Mouse (Mus musculus): ENCODE results near the gene Celsr1. TPM values are rescaled to one million over a fixed set of nuclear protein-coding genes. Genes with fewer than 3 reads are reported as not detected.
A peak's percentile ranks its signal among the peaks of the same experiment; 100 is the strongest.

Gene Celsr1
- polyA plus RNA-seq, 1 experiment from 2014 or later: 0.86 TPM

DNA sequence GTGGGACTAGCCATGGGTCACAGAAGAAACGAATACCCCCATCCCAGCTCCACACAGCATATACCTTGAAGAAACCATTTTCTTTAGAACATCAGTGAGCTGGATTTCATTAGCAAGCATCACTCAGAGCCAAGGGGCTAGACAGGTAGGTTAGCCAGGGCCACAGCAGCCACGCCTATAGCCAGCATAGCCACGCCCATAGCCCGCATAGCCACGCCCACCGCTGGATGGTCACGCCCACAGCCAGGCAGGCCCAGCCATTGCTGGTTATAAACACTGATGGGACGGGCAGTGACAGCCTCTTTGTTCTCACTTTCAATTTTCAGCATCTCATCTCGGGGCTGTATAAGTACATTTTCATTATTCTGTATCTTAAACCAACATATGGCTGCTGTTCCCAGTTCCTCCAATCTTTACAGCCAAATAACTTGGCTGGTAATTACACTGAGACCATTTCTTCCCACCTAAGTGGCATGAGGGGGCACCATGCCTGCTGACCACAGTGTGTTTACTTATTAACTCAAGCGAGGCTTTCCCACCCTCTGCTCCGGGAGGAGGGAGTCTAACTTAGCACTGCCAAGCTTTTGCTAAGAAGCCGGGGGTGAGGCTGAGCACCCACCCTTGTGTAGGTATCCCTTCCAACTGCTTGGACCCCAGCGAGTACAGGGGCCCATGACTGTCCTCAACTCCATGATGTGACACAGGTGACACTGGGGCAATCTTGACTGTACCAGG, 37.4 kb downstream of the Celsr1 start:
- no peak overlapping the region for H3K27ac ChIP-seq
- H3K27me3 ChIP-seq (ENCODE audit: low read depth, poor library complexity, severe bottlenecking): peaks cover 4% of the 10 kb centered on the region; the same call in 1 of the 2 replicates
- no peaks in the 10 kb centered on the region for H3K9me3 ChIP-seq (replicated peaks)
- peaks cover 39% of the 10 kb centered on the region for H3K4me1 ChIP-seq
- 40% methylated on average over 13 of the region's 13 CpGs for WGBS
- H3K4me3 ChIP-seq: no peak overlapping the region
- no peaks in the 10 kb centered on the region for H3K36me3 ChIP-seq
- no peak for DNase-seq (ENCODE audit: low spot score)

DNA sequence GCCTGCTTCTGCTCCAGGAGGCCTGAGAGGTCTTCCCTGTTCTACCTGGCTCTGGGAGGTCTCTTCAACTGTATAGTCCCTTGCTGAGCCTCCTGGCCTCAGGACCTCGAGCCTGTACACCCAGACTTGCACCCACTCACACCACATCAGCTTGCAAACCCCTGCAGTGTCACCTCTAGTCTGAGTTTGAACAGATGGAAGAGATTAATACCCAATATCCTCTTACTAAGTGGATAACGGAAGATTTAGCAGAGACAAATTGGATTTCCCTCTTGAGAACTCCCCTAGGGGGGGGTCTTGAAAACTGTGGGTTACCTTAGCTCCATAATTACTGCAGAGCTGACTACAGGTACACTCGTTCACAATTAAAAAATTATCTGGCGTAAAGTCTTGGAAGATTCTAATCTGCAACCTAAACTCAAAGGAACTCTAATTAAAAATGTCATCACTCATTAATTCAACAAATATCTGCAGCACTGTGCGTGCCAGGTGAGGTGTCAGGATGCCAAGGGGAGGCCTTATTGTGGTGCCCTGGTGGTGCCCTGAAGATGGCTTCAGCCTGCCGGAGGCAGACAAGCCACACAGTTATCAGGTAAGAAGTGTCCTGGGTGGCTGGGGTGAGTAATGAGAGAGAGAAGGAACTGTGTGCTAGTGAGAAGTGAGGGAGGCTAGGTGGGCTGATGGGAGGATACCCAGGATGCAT, 38.5 kb downstream of the Celsr1 start:
- 71% methylated on average over 6 of the region's 6 CpGs for WGBS
- Histone ChIP-seq H3K4me3 (no peak overlapping the region), H3K4me1 (peaks cover 41% of the 10 kb centered on the region), H3K36me3 (no peaks in the 10 kb centered on the region), H3K27me3 (ENCODE audit: low read depth, poor library complexity, severe bottlenecking) (peaks cover 4% of the 10 kb centered on the region; the same call in 1 of the 2 replicates), H3K9me3 (replicated peaks) (no peaks in the 10 kb centered on the region), H3K27ac (0 out of 2 replicates have a peak overlapping the region, but pooled peaks have one; percentile 42)
- no peak for DNase-seq (ENCODE audit: low spot score)

DNA sequence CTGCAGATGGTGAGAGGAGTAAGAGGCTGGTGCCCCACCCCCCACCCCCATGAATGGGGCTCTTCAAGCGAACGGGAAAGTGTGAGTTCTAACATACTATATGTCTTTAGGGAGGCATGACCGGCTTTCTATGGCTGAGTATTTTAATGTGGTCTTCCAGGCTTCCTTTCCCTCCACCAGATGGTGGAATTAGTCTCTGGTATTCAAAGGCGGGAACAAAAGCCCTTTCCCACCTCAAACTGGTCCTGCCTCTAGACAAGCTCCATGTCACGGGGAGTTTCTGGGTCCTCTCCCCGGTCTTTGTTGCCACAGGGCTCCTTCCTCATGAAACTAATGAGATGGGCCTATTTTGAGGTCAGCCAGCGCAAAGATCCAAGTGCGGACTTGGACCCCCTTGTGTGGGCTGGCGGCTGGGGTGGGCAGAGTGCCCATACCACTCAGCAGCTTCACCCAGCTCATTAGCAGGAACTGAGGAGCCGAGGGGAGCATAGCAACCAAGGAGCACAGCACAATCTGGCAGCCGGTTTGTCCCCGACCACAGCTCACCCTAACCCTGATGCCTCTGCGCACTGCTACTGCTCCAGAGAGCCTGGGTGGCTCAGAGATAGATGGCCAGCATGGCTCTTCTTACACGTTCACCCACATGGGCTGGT, 39.5 kb downstream of the Celsr1 start:
- no peak for DNase-seq (ENCODE audit: low spot score)
- Histone ChIP-seq H3K4me1 (peaks cover 40% of the 10 kb centered on the region), H3K4me3 (no peak overlapping the region), H3K9me3 (replicated peaks) (no peaks in the 10 kb centered on the region), H3K36me3 (no peaks in the 10 kb centered on the region), H3K27me3 (ENCODE audit: low read depth, poor library complexity, severe bottlenecking) (peaks cover 4% of the 10 kb centered on the region; the same call in 1 of the 2 replicates), H3K27ac (peak overlapping the region; percentile 66; the same call in 1 of the 2 replicates)
- WGBS: 52% methylated on average over 14 of the region's 14 CpGs

DNA sequence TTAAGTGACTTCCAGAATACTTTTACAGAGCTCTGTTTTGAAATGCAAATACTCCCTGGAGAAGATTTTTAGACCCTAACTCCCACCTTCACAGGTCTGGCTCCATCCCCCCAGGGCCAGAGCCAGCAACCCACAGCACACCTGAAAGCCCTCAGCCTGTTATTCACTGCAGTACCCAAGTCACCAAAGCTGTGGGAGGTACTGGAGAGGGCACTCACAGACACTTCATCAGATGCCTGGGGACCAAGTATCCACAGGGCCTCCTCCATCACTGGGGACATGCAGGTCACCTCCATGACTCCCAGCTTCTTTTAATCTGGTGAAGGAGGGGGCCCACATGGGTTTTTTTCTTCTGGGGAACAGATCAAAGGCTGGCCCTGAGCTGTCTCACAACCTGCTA, 40.2 kb downstream of the Celsr1 start:
- no peak for DNase-seq (ENCODE audit: low spot score)
- Histone ChIP-seq H3K27me3 (ENCODE audit: low read depth, poor library complexity, severe bottlenecking) (peaks cover 4% of the 10 kb centered on the region; the same call in 1 of the 2 replicates), H3K4me1 (peaks cover 38% of the 10 kb centered on the region), H3K4me3 (no peak overlapping the region), H3K9me3 (replicated peaks) (no peaks in the 10 kb centered on the region), H3K36me3 (no peaks in the 10 kb centered on the region), H3K27ac (peak overlapping the region; percentile 38; the same call in 1 of the 2 replicates)

DNA sequence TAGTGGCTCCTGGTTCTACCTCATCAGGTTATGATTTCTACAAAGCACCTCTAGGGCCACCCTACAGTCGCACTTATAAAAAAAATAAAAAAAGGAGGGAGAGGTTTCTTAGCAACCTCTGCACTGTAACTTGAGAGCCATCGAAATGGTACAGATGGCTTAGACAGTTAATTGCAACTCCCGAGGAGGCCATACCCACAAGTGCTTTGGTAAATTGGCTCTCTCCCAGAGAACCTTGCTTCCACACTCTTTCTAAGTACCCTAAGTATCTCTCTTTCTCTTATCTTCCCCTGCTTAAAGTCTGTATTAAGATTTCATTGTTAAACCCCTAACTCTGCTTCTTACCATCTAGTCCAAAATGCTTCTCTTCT, 41.5 kb downstream of the Celsr1 start:
- H3K9me3 ChIP-seq (replicated peaks): no peaks in the 10 kb centered on the region
- no peak overlapping the region for H3K4me3 ChIP-seq
- peak overlapping the region; percentile 56 for H3K27ac ChIP-seq
- H3K27me3 ChIP-seq (ENCODE audit: low read depth, poor library complexity, severe bottlenecking): peaks cover 4% of the 10 kb centered on the region; the same call in 1 of the 2 replicates
- 24% methylated on average over 3 of the region's 3 CpGs for WGBS
- peaks cover 33% of the 10 kb centered on the region for H3K4me1 ChIP-seq
- no peaks in the 10 kb centered on the region for H3K36me3 ChIP-seq
- no peak for DNase-seq (ENCODE audit: low spot score)

DNA sequence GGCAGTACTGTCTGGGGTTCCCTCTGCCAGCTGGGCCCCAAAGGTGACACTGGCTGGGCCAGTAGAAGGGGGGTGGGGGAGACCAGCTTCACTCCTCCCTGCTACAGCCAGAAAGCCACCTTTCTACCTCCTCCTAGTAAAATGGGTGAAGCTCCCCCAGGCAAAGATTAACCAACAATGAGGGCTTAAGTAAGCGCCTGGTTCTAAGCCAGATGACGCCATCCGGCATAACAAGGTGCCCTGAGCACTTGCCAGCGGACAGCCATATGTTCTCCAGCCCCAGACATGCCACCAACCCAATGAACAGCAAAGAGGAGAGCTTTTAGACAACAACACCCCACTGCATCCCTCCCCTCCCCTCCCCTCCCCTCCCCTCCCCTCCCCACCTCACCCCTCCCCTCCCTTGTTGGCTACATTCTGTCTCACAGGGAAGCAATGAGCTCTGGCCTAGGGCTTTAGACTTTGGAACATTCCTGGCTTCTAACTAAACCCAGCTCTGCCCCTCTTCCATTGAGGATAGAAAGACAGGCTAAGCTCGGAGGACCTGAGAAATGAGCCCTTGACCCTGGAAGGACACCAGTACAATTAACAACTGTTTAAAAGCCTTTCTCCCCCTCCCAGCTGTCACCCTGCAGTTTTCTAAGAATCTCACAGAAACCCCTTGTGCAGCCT, 42.0 kb downstream of the Celsr1 start:
- no peak for DNase-seq (ENCODE audit: low spot score)
- 61% methylated on average over 5 of the region's 5 CpGs for WGBS
- Histone ChIP-seq H3K9me3 (replicated peaks) (no peaks in the 10 kb centered on the region), H3K36me3 (no peaks in the 10 kb centered on the region), H3K27me3 (ENCODE audit: low read depth, poor library complexity, severe bottlenecking) (peaks cover 4% of the 10 kb centered on the region; the same call in 1 of the 2 replicates), H3K4me3 (no peak overlapping the region), H3K4me1 (peaks cover 33% of the 10 kb centered on the region), H3K27ac (peak overlapping the region; percentile 56)

DNA sequence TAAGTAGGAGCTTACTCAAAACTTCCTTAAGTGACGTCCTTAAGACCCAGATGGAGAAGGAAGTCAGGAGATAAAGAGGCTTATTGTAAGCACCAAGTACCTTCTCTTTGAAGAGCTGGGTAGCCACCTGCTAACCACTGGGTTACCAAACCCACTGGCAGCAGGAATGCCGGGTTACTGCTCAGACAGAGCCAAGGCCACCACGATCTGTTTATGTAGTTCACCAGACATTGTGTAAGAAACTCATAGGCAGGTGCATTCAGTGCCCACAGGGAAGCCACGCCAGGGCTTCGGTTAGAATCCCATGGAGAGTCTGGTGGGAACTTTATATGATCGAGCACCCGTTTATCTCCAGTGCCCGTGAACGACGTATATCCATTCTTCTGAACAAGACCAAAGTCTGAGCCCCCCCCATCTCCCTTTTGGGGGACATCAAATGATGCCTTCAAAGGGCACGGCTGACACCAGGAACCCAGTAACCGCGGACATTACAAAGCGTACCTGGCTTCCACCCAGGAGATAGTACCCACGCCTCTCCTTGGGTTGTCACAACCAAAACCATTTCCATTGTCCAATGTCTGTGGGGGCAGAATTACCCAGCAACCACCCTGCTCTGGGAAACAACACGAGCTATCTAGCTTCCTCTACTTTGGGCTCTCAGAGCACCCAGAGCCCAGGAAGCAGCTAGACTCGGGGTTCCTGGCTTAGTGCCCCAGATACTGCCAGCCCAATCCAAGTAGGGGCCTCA, 42.7 kb downstream of the Celsr1 start:
- peaks cover 4% of the 10 kb centered on the region; the same call in 1 of the 2 replicates for H3K27me3 ChIP-seq (ENCODE audit: low read depth, poor library complexity, severe bottlenecking)
- H3K36me3 ChIP-seq: no peaks in the 10 kb centered on the region
- no peaks in the 10 kb centered on the region for H3K9me3 ChIP-seq (replicated peaks)
- no peak for DNase-seq (ENCODE audit: low spot score)
- H3K27ac ChIP-seq: peak overlapping the region; percentile 56
- H3K4me1 ChIP-seq: peaks cover 33% of the 10 kb centered on the region
- WGBS: 93% methylated on average over 17 of the region's 17 CpGs
- H3K4me3 ChIP-seq: no peak overlapping the region

DNA sequence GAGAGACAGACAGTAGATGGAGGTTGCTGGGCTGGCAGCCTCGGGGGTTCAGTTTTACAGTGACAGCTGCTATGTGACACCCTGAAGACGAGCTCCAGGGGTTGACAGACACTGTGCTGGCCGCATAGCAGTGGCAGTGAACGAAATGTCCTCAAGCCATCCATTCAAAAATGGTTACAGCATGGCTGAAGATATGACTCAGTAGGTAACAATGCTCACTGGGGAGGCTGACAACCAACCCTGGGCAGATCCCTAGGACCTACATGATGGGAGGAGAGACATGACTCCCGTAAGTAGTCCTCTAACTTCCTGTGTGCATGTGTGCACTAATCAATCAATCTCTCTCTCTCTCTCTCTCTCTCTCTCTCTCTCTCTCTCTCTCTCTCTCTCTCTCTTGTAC, 45.7 kb downstream of the Celsr1 start:
- no peak overlapping the region for H3K4me3 ChIP-seq
- H3K4me1 ChIP-seq: peaks cover 16% of the 10 kb centered on the region
- no peak overlapping the region for H3K27ac ChIP-seq
- no peaks in the 10 kb centered on the region for H3K36me3 ChIP-seq
- WGBS: 64% methylated on average over 5 of the region's 5 CpGs
- no peak for DNase-seq (ENCODE audit: low spot score)
- peaks cover 10% of the 10 kb centered on the region; the same call in 1 of the 2 replicates for H3K27me3 ChIP-seq (ENCODE audit: low read depth, poor library complexity, severe bottlenecking)
- no peaks in the 10 kb centered on the region for H3K9me3 ChIP-seq (replicated peaks)

DNA sequence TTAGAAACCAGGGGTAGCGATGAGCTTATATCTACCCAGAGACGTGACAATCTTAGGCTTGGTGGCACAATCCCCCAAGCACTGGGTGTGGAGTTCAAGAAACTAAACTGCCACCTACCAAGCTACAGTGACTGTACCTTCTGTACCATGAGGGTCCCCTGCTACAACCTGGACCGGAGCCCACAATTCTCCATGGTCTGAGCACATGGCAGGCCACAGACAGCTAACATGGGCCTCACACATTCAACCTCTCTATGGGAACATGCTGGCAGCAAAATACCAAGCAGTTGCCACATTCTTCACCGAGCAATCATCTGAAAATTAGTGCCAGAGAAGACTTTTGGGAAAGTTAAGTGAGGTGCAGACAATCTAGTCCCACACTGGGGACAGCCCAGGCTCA, 47.4 kb downstream of the Celsr1 start:
- no peak for DNase-seq (ENCODE audit: low spot score)
- Histone ChIP-seq H3K36me3 (no peaks in the 10 kb centered on the region), H3K27ac (no peak overlapping the region), H3K9me3 (replicated peaks) (no peaks in the 10 kb centered on the region), H3K4me3 (no peak overlapping the region), H3K27me3 (ENCODE audit: low read depth, poor library complexity, severe bottlenecking) (peaks cover 10% of the 10 kb centered on the region; the same call in 1 of the 2 replicates), H3K4me1 (peaks cover 16% of the 10 kb centered on the region)
- WGBS: 91% methylated on average over 4 of the region's 4 CpGs

DNA sequence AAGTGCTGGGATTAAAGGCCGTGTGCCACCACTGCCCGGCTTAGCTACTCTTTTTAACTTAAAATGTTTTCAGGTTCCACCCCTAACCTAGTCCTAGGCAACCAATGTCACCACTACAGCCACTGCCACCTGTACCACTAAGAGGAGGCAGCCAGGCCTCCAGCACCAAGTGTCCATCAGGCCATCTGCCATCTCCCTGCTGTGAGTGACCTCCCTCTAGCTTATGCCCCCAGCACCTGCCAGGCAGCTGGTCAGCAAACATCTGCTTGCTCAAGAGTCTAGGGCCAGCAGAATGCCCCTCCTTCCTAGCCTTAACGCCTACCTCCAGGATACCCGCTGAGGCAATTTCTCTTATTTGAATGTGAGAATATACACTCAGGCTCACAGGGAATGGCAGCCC, 48.0 kb downstream of the Celsr1 start:
- Histone ChIP-seq H3K36me3 (no peaks in the 10 kb centered on the region), H3K27me3 (ENCODE audit: low read depth, poor library complexity, severe bottlenecking) (peaks cover 10% of the 10 kb centered on the region; the same call in 1 of the 2 replicates), H3K4me3 (no peak overlapping the region), H3K9me3 (replicated peaks) (no peaks in the 10 kb centered on the region), H3K4me1 (peaks cover 15% of the 10 kb centered on the region), H3K27ac (no peak overlapping the region)
- 85% methylated on average over 4 of the region's 4 CpGs for WGBS
- DNase-seq (ENCODE audit: low spot score): no peak

DNA sequence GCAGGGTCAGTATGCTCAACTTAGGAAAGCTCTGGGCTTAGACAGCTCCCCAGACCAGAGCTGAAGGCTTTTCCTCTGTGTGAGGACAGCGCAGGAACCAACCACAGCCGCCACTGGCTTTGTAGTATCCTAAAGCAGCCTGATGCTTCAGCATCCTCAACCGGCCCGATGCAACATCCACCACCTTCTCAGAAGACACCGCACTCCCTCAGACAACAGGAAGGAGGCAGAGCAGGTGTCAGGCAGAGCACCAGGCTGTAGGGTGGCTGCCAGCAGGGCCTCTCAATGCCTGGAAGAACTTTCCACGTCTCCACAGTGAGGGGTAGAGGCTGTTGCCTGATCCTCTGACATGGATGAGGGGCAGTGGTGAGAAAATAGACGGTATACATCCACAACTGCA, 50.4 kb downstream of the Celsr1 start:
- peaks cover 10% of the 10 kb centered on the region; the same call in 1 of the 2 replicates for H3K27me3 ChIP-seq (ENCODE audit: low read depth, poor library complexity, severe bottlenecking)
- no peaks in the 10 kb centered on the region for H3K9me3 ChIP-seq (replicated peaks)
- WGBS: 89% methylated on average over 7 of the region's 7 CpGs
- no peak overlapping the region for H3K4me3 ChIP-seq
- H3K4me1 ChIP-seq: peaks cover 15% of the 10 kb centered on the region
- H3K36me3 ChIP-seq: no peaks in the 10 kb centered on the region
- no peak for DNase-seq (ENCODE audit: low spot score)
- no peak overlapping the region for H3K27ac ChIP-seq

DNA sequence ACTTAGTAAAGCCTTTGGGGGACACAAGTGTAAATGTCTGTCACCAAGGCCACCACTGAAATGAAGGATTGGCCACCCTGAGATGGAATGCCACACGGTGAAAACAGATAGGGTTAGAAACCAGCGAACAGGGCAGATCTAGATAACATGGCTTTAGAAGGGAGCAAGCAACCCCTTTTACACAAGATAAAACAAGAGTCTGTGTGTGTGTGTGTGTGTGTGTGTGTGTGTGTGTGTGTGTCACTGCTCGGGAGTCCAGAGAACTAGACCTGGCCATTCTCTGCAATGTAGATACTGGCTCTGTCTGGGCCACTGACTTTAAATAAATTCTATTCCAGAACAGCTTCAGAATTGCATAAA, 51.2 kb downstream of the Celsr1 start:
- Histone ChIP-seq H3K27ac (no peak overlapping the region), H3K4me1 (peaks cover 15% of the 10 kb centered on the region)
- no peak for DNase-seq (ENCODE audit: low spot score)

More for the DNA sequence above, 51.2 kb downstream of the Celsr1 start:
- Histone ChIP-seq H3K36me3 (no peaks in the 10 kb centered on the region), H3K4me3 (no peak overlapping the region), H3K9me3 (replicated peaks) (no peaks in the 10 kb centered on the region), H3K27me3 (ENCODE audit: low read depth, poor library complexity, severe bottlenecking) (peaks cover 10% of the 10 kb centered on the region; the same call in 1 of the 2 replicates)
- WGBS: 66% methylated on average over 3 of the region's 3 CpGs

All from limb, embryonic 10.5 days (tissue).